Mouse (Mus musculus): ENCODE data around the gene Ccnt2. TPM values are rescaled to one million over a fixed set of nuclear protein-coding genes. Genes with fewer than 3 reads are reported as not detected.

The Ccnt2 gene
- polyA plus RNA-seq, 1 experiment from 2014 or later = 80.8 TPM

- Histone ChIP-seq H3K27ac (ENCODE audit: low read length) (no peak overlapping the region), H3K4me3 (replicated peaks; ENCODE audit: low read length) (no peak overlapping the region), H3K27me3 (ENCODE audit: control insufficient read depth, insufficient read depth, low read length) (no peaks in the 10 kb centered on the region), H3K36me3 (ENCODE audit: control insufficient read depth, insufficient read depth, low read length) (peaks cover 23% of the 10 kb centered on the region), H3K4me1 (ENCODE audit: control insufficient read depth, insufficient read depth, low read length) (no peaks in the 10 kb centered on the region), H3K4me2 (ENCODE audit: low read depth, low read length) (no peak overlapping the region), H3K9ac (ENCODE audit: low read length) (no peak overlapping the region), H3K9me3 (replicated peaks; ENCODE audit: control insufficient read depth, low read length) (no peaks in the 10 kb centered on the region)
- ATAC-seq (ENCODE audit: insufficient read depth, low FRiP score) = no peak
- WGBS = 85% methylated on average over 8 of the region's 8 CpGs
Observed at GRCm38 (mm10) chr1:127802916-127803315, 29.0 kb downstream of the Ccnt2 start.

GRCm38 (mm10) chr1:127808671-127809070 lies 34.7 kb downstream of the Ccnt2 start:
- H3K9me3 ChIP-seq (replicated peaks; ENCODE audit: control insufficient read depth, low read length) = no peaks in the 10 kb centered on the region
- H3K4me3 ChIP-seq (replicated peaks; ENCODE audit: low read length) = no peak overlapping the region
- H3K4me1 ChIP-seq (ENCODE audit: control insufficient read depth, insufficient read depth, low read length) = no peaks in the 10 kb centered on the region
- 93% methylated on average over 7 of the region's 7 CpGs for WGBS
- ATAC-seq (ENCODE audit: insufficient read depth, low FRiP score) = no peak
- H3K27me3 ChIP-seq (ENCODE audit: control insufficient read depth, insufficient read depth, low read length) = no peaks in the 10 kb centered on the region
- H3K36me3 ChIP-seq (ENCODE audit: control insufficient read depth, insufficient read depth, low read length) = peaks cover 7% of the 10 kb centered on the region
- no peak overlapping the region for H3K4me2 ChIP-seq (ENCODE audit: low read depth, low read length)
- no peak overlapping the region for H3K9ac ChIP-seq (ENCODE audit: low read length)
- H3K27ac ChIP-seq (ENCODE audit: low read length) = no peak overlapping the region

GRCm38 (mm10) chr1:127812929-127813328 lies 39.0 kb downstream of the Ccnt2 start:
- WGBS = 63% methylated on average over 7 of the region's 7 CpGs
- no peak overlapping the region for H3K9ac ChIP-seq (ENCODE audit: low read length)
- H3K36me3 ChIP-seq (ENCODE audit: control insufficient read depth, insufficient read depth, low read length) = no peaks in the 10 kb centered on the region
- H3K4me1 ChIP-seq (ENCODE audit: control insufficient read depth, insufficient read depth, low read length) = no peaks in the 10 kb centered on the region
- no peak overlapping the region for H3K27ac ChIP-seq (ENCODE audit: low read length)
- no peak overlapping the region for H3K4me2 ChIP-seq (ENCODE audit: low read depth, low read length)
- no peaks in the 10 kb centered on the region for H3K9me3 ChIP-seq (replicated peaks; ENCODE audit: control insufficient read depth, low read length)
- H3K4me3 ChIP-seq (replicated peaks; ENCODE audit: low read length) = no peak overlapping the region
- ATAC-seq (ENCODE audit: insufficient read depth, low FRiP score) = no peak
- no peaks in the 10 kb centered on the region for H3K27me3 ChIP-seq (ENCODE audit: control insufficient read depth, insufficient read depth, low read length)

GRCm38 (mm10) chr1:127816381-127816780 lies 42.4 kb downstream of the Ccnt2 start:
- 74% methylated on average over 6 of the region's 6 CpGs for WGBS
- no peak for ATAC-seq (ENCODE audit: insufficient read depth, low FRiP score)
- H3K27me3 ChIP-seq (ENCODE audit: control insufficient read depth, insufficient read depth, low read length) = no peaks in the 10 kb centered on the region
- H3K9me3 ChIP-seq (replicated peaks; ENCODE audit: control insufficient read depth, low read length) = no peaks in the 10 kb centered on the region
- H3K4me2 ChIP-seq (ENCODE audit: low read depth, low read length) = no peak overlapping the region
- H3K36me3 ChIP-seq (ENCODE audit: control insufficient read depth, insufficient read depth, low read length) = no peaks in the 10 kb centered on the region
- no peak overlapping the region for H3K4me3 ChIP-seq (replicated peaks; ENCODE audit: low read length)
- no peak overlapping the region for H3K9ac ChIP-seq (ENCODE audit: low read length)
- H3K4me1 ChIP-seq (ENCODE audit: control insufficient read depth, insufficient read depth, low read length) = no peaks in the 10 kb centered on the region
- no peak overlapping the region for H3K27ac ChIP-seq (ENCODE audit: low read length)

GRCm38 (mm10) chr1:127827325-127827724 lies 53.4 kb downstream of the Ccnt2 start:
- H3K4me3 ChIP-seq (replicated peaks; ENCODE audit: low read length) = no peak overlapping the region
- H3K36me3 ChIP-seq (ENCODE audit: control insufficient read depth, insufficient read depth, low read length) = no peaks in the 10 kb centered on the region
- H3K9me3 ChIP-seq (replicated peaks; ENCODE audit: control insufficient read depth, low read length) = no peaks in the 10 kb centered on the region
- no peaks in the 10 kb centered on the region for H3K4me1 ChIP-seq (ENCODE audit: control insufficient read depth, insufficient read depth, low read length)
- no peaks in the 10 kb centered on the region for H3K27me3 ChIP-seq (ENCODE audit: control insufficient read depth, insufficient read depth, low read length)
- WGBS = 13% methylated on average over 2 of the region's 2 CpGs
- H3K9ac ChIP-seq (ENCODE audit: low read length) = no peak overlapping the region
- H3K4me2 ChIP-seq (ENCODE audit: low read depth, low read length) = no peak overlapping the region
- no peak overlapping the region for H3K27ac ChIP-seq (ENCODE audit: low read length)
- ATAC-seq (ENCODE audit: insufficient read depth, low FRiP score) = no peak

GRCm38 (mm10) chr1:127830215-127830921 lies 56.4 kb downstream of the Ccnt2 start:
- WGBS = 77% methylated on average over 13 of the region's 13 CpGs
- Histone ChIP-seq H3K9me3 (replicated peaks; ENCODE audit: control insufficient read depth, low read length) (no peaks in the 10 kb centered on the region), H3K27me3 (ENCODE audit: control insufficient read depth, insufficient read depth, low read length) (no peaks in the 10 kb centered on the region), H3K27ac (ENCODE audit: low read length) (no peak overlapping the region), H3K4me1 (ENCODE audit: control insufficient read depth, insufficient read depth, low read length) (no peaks in the 10 kb centered on the region), H3K4me2 (ENCODE audit: low read depth, low read length) (no peak overlapping the region), H3K9ac (ENCODE audit: low read length) (no peak overlapping the region), H3K36me3 (ENCODE audit: control insufficient read depth, insufficient read depth, low read length) (no peaks in the 10 kb centered on the region), H3K4me3 (replicated peaks; ENCODE audit: low read length) (no peak overlapping the region)
- no peak for ATAC-seq (ENCODE audit: insufficient read depth, low FRiP score)

- no peak for ATAC-seq (ENCODE audit: insufficient read depth, low FRiP score)
- WGBS = 26% methylated on average over 2 of the region's 2 CpGs
- H3K9me3 ChIP-seq (replicated peaks; ENCODE audit: control insufficient read depth, low read length) = no peaks in the 10 kb centered on the region
Observed at GRCm38 (mm10) chr1:127833714-127834113, 59.8 kb downstream of the Ccnt2 start.

GRCm38 (mm10) chr1:127834202-127834601 lies 60.2 kb downstream of the Ccnt2 start:
- no peak overlapping the region for H3K4me2 ChIP-seq (ENCODE audit: low read depth, low read length)
- no peaks in the 10 kb centered on the region for H3K27me3 ChIP-seq (ENCODE audit: control insufficient read depth, insufficient read depth, low read length)
- H3K9ac ChIP-seq (ENCODE audit: low read length) = no peak overlapping the region
- ATAC-seq (ENCODE audit: insufficient read depth, low FRiP score) = no peak
- 60% methylated on average over 4 of the region's 4 CpGs for WGBS
- H3K9me3 ChIP-seq (replicated peaks; ENCODE audit: control insufficient read depth, low read length) = no peaks in the 10 kb centered on the region
- no peaks in the 10 kb centered on the region for H3K36me3 ChIP-seq (ENCODE audit: control insufficient read depth, insufficient read depth, low read length)
- H3K27ac ChIP-seq (ENCODE audit: low read length) = no peak overlapping the region
- no peak overlapping the region for H3K4me3 ChIP-seq (replicated peaks; ENCODE audit: low read length)
- H3K4me1 ChIP-seq (ENCODE audit: control insufficient read depth, insufficient read depth, low read length) = no peaks in the 10 kb centered on the region

More at GRCm38 (mm10) chr1:127833714-127834113, 59.8 kb downstream of the Ccnt2 start:
- Histone ChIP-seq H3K27ac (ENCODE audit: low read length) (no peak overlapping the region), H3K27me3 (ENCODE audit: control insufficient read depth, insufficient read depth, low read length) (no peaks in the 10 kb centered on the region), H3K36me3 (ENCODE audit: control insufficient read depth, insufficient read depth, low read length) (no peaks in the 10 kb centered on the region), H3K4me3 (replicated peaks; ENCODE audit: low read length) (no peak overlapping the region), H3K9ac (ENCODE audit: low read length) (no peak overlapping the region), H3K4me2 (ENCODE audit: low read depth, low read length) (no peak overlapping the region), H3K4me1 (ENCODE audit: control insufficient read depth, insufficient read depth, low read length) (no peaks in the 10 kb centered on the region)

- Histone ChIP-seq H3K4me2 (ENCODE audit: low read depth, low read length) (no peak overlapping the region), H3K27ac (ENCODE audit: low read length) (no peak overlapping the region), H3K9ac (ENCODE audit: low read length) (no peak overlapping the region), H3K9me3 (replicated peaks; ENCODE audit: control insufficient read depth, low read length) (no peaks in the 10 kb centered on the region), H3K36me3 (ENCODE audit: control insufficient read depth, insufficient read depth, low read length) (no peaks in the 10 kb centered on the region), H3K4me1 (ENCODE audit: control insufficient read depth, insufficient read depth, low read length) (no peaks in the 10 kb centered on the region), H3K27me3 (ENCODE audit: control insufficient read depth, insufficient read depth, low read length) (no peaks in the 10 kb centered on the region), H3K4me3 (replicated peaks; ENCODE audit: low read length) (no peak overlapping the region)
- WGBS = 71% methylated on average over 4 of the region's 4 CpGs
- ATAC-seq (ENCODE audit: insufficient read depth, low FRiP score) = no peak
Observed at GRCm38 (mm10) chr1:127836619-127837018, 62.7 kb downstream of the Ccnt2 start.
